Mouse (Mus musculus) heart, postnatal 0 days (tissue): Measurements from ENCODE around the gene Hat1.
A peak's percentile ranks its signal among the peaks of the same experiment; 100 is the strongest.

Experiments
- CTCF ChIP-seq: IDR thresholded peaks from 2 replicates; pipeline ENCODE4 v1.5.1; 2016; ENCODE audit warnings: antibody characterized with exemption, control low read depth, low read depth
- EP300 ChIP-seq: IDR thresholded peaks from 2 replicates; pipeline ENCODE4 v1.6.1; 2016; ENCODE audit warnings: antibody characterized with exemption, low read depth

GRCm38 (mm10) chr2:71343884-71344640 lies 44.7 kb upstream of the Hat1 start:
- TF ChIP-seq CTCF (peak; percentile 18; the same call in 1 of the 2 replicates), EP300 (no peak)
